Mouse (Mus musculus) heart, postnatal 10 days (tissue): ENCODE measurements around the gene Gm49425. TPM values are rescaled to one million over a fixed set of nuclear protein-coding genes. Genes with fewer than 3 reads are reported as not detected.
A peak's percentile ranks its signal among the peaks of the same experiment; 100 is the strongest.
"Not testable (repeated sequence)": the region's sequence is repeated elsewhere in the genome, so short reads cannot be mapped to it uniquely, and the experiment has no call there.

Experiments
- DNase-seq, 2 experiments: peaks; one replicate each; pipeline ENCODE4 v3.0.0; 2021
- intact Hi-C: fragments of 180-260 bp; cut with DNase I; formaldehyde crosslinking; loops from one replicate; pipeline ENCODE4 v1.15.1; 2025
- total RNA-seq, 2 experiments: library from RNA; stranded (reverse); gene quantifications; 2 replicates each; pipeline ENCODE4 v1.2.3; 2021

Gm49425 gene
- not detected for total RNA-seq

DNA sequence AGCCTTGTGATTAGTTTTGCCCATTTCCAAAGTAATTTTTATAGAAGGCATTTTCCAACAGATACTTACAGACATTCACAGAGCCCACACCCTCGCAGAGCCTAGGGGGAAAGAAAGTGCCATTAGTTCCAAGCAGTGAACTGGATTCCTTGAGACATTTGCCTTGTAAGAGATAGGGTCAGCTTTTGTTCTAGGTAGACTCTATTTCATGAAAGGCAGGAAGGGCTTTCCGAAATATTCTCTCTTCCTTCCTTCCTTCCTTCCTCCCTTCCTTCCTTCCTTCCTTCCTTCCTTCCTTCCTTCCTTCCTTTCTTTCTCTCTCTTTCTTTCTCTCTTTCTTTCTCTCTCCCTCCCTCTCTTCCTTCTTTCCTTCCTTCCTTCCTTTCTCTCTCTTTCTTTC is at the start of gene Gm49425:
Gene Gm49425 (minus strand): TSS at position 101 of the 400 bp plus-strand sequence.
- intact Hi-C loops, DNase-seq: not testable (repeated sequence)

DNA sequence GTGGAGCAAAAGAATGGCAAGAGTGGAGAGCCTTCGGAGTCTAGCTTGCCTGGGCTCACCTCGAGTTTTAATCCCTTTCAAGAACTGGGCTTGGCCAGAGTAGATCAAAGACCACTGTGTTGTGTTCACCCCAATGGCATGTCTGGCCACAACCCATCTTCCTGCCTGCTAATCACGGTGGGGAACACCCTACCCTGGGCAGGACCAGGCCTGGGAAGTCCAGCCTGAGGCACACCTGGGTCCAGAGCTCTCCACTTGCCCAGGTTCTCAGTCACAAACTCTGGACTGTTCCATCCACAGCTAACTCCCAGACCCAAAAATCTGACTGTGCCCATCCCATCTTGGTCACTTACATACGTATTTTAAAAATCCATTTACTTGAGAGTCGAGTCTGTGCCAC is 45.8 kb upstream of the Gm49425 start, which contains the start of gene Krt90:
Gene Krt90 (minus strand): TSS at position 101 of the 400 bp plus-strand sequence.
- intact Hi-C loops: no loop called here
- DNase-seq: no peak

DNA sequence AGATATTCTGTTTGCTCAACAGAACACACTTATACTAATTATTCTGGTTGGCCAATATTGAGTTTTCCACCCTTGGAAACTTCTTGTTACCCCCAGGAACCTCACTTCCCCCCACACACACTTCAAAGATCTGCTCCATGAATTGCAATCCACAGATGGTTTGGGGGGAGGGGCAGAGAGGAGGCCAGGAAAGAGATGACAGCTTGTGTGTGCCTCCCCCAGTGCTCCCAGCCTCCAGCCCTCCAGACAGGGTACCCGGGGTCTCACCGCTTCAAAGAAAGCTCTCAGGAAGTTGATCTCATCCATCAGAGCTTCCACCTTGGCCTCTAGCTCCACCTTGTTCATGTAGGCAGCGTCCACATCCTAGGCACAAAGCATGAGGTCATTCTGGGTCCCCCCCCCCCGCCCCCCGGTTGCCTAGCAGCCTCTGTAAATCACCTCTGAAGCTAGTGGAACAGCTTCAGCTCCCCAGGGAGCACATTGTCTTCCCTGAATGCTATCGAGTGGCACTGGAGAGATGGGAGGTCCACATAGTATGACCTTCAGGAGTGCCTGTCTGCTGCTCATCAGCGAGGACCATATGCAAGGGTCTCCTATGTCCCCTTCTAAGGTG is 41.1 kb upstream of the Gm49425 start:
- intact Hi-C loops: no loop called here
- no peak for DNase-seq

DNA sequence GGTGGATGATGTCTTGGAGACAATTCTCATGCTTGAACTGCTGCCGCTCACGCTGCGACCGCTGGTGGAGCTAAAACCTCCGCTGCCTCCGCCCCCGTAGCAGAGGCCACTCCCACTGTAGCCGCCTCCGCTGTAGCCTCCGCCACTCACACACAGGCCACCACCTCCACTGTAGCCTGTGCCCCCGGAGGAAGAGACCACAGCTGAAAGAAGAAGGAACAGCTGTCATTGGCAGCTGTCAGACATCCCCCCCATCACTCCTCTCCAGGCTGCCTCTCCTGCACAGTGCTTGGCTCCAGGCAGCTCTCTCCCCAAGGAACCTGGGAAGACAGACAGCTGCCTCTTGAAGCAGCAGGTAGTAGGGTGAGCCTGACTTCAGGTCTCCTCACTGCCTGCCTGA is 36.1 kb upstream of the Gm49425 start:
- DNase-seq: peak; percentile 41 to 44
- intact Hi-C loops: no loop called here

DNA sequence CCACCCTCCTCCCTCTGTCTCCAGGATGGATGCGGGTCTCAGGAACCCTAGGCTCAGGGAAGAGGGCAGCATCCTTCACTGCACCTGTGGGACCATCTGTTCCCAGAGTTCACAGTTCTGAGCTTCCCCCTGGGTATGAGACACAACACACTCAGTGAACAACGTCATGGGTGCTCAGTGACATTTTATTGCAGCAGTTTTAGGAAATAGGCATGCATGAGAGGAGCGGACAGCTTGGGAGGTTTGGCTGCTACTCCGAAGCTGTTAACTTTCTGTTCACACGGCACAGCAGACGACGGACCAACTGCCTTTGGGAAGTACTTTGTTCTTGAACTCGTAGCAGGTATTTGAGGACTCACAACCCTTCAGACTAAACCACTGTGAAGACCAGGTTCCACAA is 35.1 kb upstream of the Gm49425 start:
- intact Hi-C loops: no loop called here
- no peak for DNase-seq

DNA sequence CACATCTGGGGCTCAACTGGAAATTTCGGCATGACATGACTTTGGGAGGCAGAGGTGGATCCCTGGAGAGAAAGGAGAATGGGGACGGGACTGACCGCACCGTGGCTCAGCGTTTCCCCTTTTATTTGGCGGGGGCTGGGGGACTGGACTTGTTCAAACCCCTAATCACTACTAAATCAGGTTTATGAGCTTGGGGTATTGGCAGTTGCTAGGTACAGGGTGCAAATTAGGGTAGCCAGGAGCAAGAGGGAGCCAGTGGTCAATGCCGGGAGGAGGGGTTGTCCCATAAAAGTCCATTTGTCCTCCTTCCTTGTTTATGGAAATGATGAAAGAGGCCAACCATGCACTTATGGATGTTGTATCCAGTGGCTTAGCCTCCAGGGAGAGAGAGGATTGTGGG is 33.5 kb upstream of the Gm49425 start, which contains the start of gene Krt82:
Gene Krt82 (minus strand): TSS at position 101 of the 400 bp plus-strand sequence.
- intact Hi-C loops: no loop called here
- no peak for DNase-seq

DNA sequence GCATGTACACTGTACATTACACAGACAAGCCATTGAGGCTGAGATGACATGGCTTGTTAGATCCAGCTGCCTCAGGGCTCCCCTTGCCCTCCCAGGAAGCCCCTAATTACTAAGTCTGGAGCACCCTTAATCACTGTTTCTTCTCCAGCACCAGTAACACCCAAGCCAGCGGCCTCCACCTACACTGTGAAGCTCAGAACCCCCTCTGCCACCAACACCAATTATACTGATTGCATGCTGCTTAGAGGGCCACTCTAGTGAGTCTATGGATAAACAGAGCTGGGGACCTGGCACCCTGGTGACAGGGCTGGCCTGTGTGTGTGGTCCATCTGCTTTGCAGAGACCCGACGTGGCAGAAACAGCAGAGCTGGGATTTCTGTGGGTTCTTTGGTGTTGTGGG is 27.4 kb upstream of the Gm49425 start:
- no peak for DNase-seq
- intact Hi-C loops: no loop called here

DNA sequence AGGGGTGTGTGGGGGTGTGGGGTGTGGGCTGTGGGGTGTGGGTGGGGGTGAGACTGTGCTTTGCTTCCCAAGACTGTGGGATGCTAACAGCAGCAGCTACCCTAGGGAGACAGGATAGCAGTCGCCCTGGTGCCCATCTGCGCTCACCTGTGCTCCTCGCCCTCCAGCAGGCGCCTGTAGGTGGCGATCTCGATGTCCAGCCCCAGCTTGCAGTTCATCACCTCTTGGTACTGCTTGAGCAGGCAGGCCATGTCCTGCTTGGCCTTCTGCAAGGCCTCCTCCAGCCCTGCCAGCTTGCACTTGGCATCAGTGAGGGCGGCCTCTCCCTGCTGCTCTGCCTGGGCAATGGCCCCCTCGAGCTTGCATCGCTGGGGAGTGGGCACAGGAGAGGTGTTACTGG is 25.5 kb upstream of the Gm49425 start:
- intact Hi-C loops: no loop called here
- no peak for DNase-seq

DNA sequence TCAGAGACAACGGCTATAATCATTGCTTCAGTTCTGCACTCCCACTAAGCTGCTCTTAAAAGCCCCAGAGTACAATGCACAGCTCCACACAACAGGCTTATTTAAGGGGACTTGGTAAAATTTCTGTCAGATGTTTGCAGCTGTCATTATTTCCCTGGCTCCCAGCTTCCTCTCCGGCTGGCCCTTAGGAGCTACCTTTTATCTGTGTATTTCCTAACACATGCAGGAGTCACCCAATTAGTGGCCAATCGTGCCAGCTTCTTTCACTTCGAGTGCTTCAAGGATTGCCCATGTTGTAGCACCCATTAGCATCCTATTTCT is 21.5 kb upstream of the Gm49425 start:
- DNase-seq: peak; percentile 22 to 29
- intact Hi-C loops: loop anchor here (5.0 kb wide), 1 partner anchor 164 kb away; no protein-coding TSS in a partner anchor

DNA sequence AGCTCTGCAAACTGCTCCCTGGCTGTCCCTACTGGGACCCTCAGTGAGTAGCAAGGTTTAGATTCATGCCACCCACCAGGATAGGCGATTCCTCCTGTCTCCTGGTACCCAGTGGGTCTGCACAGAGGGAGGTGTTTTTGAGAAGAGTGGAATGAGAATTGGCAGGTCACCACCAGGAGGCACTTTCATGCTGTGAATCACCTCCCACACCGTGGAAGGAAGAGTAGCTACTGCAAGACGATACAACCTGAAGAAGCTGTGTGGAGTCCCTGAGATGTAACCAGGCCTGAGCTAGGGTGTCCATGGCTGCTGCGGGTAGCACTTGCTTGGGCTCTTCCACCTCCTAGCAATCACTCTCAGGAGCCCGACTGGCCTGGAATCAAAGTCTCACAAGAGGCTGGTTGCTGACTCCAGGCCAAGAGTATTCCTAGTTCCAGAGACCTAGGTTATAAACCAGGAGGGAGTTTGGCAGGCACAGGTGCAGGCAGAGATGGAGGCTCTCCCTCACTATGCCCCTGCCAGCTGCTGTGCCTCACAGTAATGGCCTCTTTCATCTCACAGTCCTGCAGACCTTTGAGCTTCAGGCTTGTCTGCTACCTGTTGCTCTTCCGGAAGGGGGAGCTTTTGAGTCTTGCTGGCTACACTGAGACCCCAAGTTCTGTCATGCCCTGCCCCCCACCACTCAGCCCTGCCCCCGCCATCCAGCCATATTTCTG is 21.0 kb upstream of the Gm49425 start:
- intact Hi-C loops: loop anchor here (5.0 kb wide), 1 partner anchor 164 kb away; no protein-coding TSS in a partner anchor
- no peak for DNase-seq

DNA sequence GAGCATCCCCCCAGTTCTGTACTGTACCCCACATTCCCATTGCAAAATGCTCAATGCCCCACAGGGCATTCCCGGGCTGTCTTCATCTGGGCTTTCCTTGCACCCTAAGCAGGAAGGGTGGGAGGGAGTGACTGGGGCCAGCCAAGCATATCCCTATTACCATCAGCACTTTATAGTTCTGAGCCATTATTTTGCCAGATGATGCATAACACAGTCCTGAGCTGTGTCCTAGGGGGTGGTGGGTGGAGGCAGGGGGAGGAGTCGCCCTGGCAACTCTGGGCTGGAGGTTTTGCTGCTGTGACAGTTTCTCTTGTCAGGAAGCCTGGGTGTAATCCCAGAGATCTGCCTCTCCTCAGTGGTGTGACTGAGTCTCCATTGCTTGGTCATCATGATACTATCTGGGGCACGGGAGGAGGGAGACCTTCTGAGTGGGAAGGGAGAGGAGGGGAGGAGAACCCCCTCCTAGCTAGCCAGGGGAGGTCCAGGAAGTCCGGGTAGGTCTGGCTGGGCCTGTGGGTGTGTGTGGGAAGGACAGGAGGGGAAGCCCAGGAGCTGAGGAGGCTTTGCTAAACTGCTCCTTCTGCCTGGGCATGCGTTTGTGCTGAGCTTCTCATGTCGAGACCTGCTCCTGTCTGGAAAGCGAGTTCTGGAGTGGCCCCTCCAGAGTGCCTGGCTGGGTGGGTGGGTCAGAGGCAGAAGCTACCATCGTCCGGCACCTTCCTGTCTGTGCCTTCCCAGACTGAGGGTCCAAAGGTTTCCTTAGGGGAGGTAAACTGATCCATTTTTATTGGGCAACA is 19.2 kb upstream of the Gm49425 start:
- no peak for DNase-seq
- intact Hi-C loops: loop anchor here (5.0 kb wide), 1 partner anchor 166 kb away; no protein-coding TSS in a partner anchor

DNA sequence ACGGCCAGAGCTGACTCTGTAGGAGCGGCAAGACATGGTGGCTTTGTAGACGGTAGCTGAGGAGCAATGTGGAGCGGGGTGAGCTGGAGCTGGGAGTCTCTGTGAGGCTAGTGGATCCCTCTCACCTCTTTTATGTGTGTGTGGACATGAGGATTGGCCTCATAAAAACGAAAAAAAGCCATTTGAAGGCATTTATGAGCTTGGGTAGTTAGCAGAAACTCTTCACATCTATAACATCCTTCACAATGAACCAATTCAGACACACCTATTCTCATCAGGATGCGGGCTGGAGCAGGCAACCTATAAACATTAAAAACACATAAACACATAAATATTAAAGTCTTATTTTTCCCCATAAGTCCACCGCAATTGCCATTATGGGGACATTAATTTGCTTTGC is 15.7 kb upstream of the Gm49425 start, which contains the start of gene Krt84:
Gene Krt84 (minus strand): TSS at position 101 of the 400 bp plus-strand sequence.
- no peak for DNase-seq
- intact Hi-C loops: no loop called here

DNA sequence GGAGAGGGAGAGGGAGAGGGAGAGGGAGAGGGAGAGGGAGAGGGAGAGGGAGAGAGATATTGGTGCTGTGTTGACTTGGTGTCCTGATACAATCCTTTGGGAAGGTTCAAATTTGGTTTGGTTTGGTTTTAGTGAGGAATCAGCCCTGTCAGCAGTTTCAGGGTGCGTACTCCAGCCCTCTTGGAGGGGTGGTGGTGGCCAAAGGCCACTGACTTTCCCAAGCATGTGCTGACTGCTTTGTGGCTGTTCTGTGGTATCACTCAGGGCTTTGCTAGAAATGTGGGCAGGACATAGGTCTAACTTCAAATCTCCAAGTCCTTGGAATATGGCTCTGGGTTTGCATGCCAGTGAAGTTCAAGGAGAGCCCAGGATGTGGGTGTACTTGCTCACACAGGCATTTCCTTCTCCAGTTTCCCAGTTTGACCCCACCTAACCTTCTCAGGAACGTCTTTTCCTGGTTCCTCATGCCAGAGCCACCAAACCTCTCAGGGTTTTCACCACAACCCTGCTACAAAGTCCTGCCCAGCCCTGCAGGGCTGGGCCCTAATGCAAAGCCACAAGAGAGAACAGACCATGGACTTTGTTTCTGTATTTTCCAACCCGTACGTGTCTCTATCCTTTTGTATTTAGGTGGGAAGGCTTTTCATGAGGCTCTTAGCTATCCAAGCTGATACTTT is 5.6 kb upstream of the Gm49425 start:
- DNase-seq: no peak
- intact Hi-C loops: loop anchor here (5.0 kb wide), 1 partner anchor 540 kb away; no protein-coding TSS in a partner anchor

DNA sequence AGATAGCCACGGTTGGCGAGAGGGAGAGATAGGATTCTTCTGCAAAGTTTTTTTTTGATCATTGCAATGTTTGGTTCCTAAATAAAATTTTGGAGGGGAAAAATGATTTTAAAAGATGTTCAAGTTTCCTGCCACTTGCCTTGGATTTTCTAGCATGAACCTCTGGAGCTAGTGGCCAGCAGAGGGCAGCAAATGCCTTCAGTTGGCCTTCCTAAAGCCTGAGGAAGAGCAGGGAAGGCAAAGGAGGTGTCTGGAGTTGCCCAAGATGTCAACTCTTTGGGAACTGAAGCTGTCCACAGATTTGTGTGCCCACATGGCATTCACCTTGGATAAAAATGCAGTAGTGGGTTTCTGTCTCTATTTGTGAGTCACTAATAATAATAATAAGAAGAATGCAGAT is 2.7 kb upstream of the Gm49425 start:
- intact Hi-C loops: loop anchor here (1.0 to 5.0 kb wide), 5 partner anchors 179 to 543 kb away; no protein-coding TSS in a partner anchor
- DNase-seq: peak; percentile 72 to 83

DNA sequence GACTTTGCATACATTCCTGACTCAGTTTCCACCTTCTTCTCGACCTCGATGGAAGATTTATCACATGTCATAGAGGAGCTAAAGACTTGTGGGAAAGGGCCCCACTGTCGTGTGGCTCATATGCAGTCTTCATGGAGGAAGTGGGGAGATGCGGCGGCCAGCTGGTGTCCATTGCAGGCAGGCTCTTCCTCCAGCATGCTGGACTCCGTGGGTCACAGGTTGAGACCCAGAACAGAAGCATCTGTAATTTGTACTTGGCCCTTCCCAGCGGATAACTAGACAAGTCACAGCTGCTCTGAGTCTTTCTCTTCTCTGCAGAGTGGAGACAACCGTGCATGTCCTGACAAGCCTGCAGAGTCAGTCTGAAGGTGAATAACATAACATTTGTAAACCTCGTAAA is 8.8 kb downstream of the Gm49425 start:
- no peak for DNase-seq
- intact Hi-C loops: no loop called here

DNA sequence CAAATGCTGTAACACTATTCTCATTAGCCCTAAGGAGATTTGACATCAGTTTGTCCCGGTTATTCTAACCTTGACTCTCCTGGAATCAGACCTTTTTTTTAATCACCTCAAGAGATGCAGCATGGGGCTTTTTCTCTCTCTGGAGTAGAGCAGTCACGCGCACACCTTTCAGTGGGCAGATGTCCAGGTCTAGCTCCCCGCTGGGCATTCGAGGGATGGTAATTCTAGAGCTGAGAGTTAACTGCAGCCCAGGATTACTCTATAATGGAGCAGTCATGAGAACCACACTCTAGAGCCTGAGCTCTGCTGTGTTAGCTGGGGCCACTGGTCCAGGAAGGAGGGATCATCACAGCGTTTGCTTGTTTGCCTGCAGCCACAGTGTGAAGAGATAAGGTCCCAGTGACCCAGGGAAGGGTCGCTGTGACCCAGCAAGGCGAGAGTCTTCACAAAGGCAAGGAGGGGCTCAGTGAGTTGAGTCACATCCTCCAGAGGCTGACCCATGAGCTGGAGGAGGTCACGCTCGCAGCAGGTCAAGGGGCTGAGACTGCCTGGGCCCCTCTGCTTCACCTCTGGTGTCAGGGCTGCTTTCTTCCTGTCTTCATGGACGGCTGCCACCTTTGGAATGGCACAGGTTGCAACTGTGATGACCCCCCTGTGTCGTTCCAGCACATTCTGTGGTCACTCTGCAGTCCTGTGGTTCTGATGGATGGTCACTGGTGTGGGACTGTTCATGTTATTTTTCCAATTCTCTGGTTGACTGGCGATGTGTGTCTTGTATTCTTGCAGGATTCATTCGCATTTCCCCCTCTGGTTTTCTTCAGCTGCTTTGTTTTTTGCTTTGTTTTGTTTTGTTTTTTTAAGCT is 9.9 kb downstream of the Gm49425 start:
- no peak for DNase-seq

DNA sequence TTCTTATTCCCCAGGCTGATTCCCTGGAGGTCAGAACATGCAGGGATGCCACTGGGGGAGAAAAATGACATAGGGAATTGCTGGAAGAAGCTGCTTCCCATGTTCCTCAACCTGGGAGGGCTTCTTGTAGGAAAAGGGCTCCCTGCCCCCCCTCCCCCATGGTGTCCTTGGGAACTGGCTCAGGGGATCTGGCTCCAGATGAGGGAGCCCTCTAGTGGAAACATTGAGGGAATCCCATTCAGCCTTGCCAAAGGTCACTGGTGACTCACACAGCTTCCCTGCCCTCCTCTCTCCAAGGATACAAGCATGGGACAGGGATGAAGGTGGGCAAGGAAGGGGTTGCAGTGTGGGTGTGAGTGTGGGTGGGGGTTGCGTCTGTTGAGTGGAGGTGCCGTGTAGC is 19.9 kb downstream of the Gm49425 start:
- intact Hi-C loops: loop anchor here (1.0 kb wide), 1 partner anchor 158 kb away; no protein-coding TSS in a partner anchor

More for the DNA sequence above, 9.9 kb downstream of the Gm49425 start:
- intact Hi-C loops: no loop called here

DNA sequence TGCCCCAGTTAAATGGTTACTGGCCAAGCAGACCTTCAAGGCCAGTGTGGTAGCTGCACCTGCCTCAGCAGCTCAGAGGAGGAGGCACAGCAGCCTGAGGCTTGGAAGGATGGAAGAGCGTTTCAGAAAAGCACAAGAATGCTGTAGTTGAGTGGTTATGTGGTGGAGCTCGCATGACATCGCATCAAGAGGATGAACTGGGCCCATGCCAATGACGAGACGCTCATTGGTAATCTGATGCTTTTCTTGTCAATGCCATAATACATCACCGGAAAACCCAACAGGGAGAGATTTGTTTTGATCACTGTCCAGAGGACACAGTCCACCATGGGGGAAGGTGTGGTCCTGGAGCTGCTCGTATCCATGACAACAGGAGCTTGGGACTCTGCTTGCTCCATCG is 21.8 kb downstream of the Gm49425 start:
- no peak for DNase-seq
- intact Hi-C loops: no loop called here

More for the DNA sequence above, 19.9 kb downstream of the Gm49425 start:
- DNase-seq: peak; percentile 35 to 49

DNA sequence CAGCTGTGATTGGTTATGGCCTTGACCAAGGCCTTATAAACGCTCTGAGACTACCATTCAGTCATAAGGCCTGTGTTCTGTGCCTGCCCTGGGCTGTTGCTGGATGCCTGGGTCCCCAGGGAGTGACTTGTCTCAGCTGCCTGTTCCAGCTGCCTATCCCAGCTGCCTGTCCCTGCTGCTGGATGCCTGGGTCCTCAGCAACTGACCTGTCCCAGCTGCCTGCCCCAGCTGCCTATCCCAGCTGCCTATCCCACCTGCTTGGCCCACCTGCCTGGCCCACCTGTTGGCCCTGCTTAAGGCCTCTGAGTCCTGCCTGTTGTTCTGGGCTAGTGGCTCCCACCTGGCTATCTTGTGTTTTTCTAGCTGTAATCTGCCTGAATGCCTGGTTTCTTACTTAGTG is 22.9 kb downstream of the Gm49425 start:
- intact Hi-C loops: no loop called here
- DNase-seq: peak in 1 of 2 experiments; percentile 19

DNA sequence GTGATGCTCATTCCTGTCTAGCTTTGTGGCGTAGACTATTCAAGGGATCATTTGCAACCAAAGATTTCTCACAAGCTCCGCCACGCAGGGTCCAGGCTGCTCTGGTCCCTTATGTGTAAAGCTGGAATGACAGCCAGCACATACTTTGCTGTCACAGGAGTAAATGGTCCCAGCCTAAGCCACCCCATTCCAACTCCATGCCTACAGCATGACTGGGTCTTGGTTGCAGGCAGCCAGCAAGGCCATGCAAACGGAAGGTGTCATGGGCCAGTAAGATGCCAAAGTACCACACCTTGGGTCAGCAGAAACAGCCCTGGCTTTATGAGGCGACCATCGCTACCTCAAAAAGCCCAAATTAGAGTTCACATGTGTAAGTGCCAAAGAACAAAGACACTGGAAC is 23.3 kb downstream of the Gm49425 start:
- intact Hi-C loops: no loop called here
- no peak for DNase-seq
